Mouse (Mus musculus): ENCODE results near the gene Pnrc2.

Pnrc2 gene

DNA sequence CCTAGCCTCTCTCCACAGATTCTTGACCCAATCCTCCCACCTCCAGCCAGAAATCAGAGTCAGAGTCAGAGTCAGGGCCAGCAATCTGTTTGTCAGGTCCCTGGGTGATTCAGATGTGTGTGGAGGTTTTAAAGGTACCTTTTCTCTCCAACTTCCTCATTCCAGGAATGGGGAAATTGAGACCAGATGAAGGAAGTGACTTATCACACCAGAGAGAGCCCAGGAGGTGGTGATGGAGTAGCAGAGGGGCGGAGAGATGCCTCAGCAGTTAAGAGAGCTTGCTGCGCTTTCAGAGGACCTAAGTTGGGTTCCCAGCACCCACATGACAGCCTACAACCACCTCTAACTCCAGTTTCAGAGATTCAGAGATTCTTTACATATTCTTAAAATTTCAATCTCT, 17.9 kb upstream of the Pnrc2 start:
- DNase-seq, result no peak

DNA sequence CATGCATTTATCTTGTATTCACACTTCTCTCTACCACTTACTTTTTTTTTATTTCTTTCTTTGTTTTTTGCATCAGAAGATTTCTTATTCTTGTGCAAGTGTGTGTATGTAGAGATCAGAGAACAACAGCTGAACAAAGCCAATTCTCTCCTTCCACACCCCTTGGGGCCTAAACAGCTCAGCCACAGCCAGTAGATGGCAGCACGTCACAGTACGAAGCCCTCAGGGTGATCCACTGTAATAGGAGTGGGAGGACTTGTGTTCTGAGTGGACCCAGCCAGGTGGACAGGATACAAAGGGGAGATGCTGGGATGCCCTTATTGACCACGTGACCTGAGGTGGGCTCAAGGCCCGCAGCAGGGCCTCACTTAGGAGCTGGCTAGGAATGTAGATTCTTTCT, 16.2 kb upstream of the Pnrc2 start:
- DNase-seq, result peak; percentile 88

DNA sequence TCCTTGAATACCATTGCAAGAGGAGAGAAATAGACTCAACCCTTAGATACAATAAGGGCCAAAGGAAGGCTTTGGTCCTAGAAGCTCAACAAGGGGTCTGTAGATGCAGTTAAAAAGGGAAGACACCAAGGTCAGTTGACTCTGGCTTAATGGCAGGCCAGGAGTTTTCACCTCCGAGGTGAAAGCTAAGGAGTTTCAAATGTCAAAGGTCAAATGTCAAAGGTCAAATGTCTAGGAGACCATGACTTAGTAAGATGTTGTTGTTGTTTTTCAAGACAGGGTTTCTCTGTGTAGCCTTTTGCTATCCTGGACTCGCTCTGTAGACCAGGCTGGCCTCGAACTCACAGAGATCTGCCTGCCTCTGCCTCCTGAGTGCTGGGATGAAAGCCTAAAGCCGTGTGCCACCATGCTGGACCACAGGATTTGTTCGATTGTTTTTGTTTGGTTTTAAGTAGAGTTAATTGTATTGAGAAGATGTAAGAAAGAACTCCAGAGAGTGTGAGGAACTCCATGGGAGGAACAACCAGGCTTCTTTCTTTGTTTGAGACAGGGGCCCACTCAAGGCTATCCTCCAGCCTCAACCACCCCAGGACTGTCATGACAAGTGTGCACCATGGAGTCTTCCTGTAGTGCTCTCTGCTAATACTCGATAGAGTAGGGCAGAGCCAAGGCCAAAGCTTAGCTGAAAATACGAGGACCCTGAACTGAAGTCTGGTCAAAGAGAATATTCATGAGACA, 15.7 kb upstream of the Pnrc2 start:
- no peak for DNase-seq

DNA sequence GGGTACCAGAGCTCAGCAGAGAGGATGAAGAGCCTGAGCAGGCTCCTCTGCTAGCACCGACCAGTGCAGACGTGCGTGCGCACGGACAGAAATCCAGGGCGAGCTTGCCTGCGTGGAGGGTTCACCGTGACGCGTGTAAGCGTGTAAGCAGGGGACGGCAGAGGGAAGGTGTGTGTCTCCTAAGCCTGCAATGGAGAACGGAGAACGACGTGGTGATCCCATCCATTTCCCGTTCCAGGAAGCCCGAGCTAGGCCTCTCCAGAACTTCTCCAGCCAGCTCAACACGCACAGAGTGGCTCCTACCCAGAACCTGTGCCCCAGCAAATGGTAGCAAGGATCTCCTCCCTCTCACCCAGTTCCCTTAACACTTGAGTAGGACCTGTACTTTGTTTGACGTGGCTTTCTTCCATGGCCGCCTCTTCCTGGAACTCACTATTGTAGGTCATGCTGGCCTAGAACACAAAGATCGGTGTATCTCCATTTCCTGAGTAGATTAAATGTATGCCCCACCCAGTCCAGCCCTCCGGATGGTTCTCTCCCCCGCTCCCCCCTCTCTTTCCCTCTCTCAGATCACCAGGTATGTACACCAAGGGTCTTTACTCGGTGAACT, 14.9 kb upstream of the Pnrc2 start:
- DNase-seq, result no peak

DNA sequence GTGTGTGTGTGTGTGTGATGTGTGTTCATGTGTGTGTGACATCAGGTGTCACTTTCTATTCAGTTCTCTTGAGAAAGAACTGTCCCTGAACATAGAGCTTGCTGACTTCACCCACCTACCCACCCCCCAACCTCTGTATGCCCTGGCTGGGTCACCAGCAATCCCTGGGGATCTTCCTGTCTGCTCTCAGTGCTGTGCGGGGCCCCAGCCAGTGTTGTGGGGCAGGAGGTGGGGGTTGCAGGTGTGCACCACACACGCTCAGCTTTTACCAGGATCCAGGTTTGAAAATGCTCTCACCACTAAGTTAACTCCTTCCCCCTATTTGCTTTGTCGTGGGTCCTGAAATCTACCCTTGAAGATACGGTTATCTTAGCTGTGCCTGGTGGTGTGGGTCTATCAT, 12.5 kb upstream of the Pnrc2 start:
- peak; percentile 8 for DNase-seq

DNA sequence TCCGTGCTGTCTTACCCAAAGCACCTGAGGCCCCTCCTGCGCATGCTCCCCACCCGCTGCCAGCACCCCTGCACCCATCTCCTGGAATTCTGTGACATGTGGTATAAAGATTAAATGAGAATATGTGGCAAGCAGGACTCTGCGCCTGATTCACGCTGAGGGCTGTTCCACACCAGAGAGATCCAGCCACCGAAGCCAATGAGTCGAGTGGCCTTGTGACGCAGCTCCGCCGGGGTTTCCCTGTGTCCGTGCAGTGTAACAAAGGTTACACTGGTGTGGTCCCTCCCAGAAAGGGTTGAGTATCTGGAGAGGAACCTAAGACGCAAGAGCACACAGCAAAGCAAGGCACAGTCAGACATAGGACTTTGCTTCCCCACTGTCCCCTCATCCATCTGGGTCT, 12.0 kb upstream of the Pnrc2 start:
- DNase-seq, result no peak

DNA sequence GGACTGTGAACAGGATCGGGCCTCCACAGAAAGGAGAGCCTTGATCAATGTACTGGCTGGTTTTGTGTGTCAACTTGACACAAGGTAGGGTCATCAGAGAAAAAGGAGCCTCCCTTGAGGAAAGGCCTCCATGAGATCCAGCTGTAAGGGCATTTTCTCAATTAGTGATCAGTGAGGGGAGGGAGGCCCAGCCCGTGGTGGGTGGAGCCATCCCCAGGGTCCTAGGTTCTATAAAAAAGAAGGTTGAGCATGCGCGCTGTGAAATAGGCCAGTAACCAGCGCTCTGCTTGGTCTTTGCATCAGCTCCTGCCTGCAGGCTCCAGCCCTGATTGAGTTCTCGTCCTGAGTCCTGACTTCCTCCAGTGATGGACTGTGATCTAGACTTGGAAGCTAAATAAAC, 10.9 kb upstream of the Pnrc2 start:
- DNase-seq, result peak; percentile 3

DNA sequence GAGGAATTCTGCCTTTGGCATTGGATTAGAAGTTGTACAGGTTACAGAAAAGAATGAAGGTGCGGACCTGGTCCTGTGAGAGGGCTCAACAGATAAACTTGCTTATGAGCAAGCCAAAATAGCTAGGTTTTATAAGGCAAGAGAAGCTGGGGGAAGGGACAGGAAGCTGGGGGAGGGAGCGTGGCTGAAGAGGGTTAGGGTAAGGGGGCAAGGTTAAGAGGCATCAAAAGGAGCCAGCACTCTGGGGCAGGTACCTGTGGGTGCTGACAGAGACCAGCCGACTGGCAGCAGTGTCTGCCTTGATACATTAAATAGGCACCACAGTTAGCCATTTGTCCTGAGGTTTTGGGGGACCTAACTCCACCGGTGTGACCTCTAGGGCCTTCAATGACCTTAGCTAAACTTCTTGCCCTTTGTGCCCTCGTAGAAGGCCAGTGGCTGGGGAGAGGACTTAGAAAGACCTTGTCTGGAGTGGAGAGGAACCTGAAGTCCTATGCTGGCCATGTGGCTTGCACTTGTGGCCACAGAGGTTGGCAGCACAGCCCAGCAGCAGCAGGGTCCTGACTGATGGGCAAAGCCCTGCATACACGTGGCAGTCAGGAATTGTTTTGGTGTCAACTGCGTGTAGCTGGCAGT, 10.3 kb upstream of the Pnrc2 start:
- DNase-seq, result peak; percentile 68

DNA sequence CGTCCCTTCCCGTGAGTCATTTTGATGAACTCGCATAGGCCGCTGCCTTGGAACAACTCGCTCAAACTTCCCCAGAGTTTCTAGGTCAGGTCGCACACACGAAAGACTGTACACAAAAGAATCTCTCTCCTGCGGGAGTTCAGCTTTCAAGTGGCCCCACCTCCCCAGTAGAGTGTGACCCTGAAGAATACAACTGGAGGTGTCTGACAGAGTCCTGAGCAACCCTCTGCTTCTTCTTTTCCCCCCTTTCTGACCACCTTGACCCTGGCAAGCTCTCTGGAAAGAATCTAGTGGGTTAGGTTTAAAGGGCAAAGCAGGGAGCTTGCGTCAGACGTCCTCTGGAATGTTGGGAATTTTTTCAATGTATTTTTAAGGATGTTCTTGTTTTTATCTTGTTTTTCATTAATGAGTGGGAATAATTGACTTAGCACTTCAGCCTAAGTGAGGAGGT, 9.8 kb upstream of the Pnrc2 start:
- DNase-seq, result peak; percentile 39

DNA sequence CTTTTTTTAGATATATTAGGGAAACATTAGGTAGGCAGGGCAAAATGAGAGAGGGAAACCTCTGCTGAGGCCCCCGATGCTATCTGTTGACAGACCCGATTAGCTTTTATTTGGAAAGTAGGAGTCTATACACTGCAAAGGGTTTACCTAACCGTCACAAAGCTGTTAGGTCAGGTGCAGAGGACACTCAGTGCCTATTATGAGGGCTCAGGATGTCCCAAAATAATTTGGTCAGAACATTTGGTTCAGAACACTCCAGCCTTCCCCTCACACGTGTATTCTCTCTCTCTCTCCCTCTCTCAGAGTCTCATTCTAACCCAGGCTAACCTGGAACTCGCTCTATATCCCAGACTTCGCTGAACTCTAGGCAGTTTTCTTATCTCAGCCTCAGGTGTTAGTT, 8.4 kb upstream of the Pnrc2 start:
- peak; percentile 0 for DNase-seq

DNA sequence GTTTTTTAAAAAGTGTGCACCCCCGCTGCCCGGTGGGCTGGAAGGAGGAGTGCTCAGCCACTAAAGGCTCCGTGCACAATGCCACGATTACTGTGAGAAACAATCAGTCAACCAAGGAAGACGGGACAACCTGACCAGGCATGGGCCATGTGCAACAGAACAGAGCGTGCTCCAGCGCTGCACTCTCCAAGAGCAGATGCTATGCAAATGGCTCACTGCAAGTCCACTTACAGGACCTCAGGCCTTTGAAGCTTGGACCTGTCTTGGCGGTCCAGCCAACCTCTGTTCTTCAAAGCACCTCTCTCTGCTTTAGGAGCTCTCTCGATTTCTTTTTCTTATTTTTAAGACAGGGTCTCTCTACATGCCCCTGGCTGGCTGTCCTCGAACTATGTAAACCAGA, 6.9 kb upstream of the Pnrc2 start:
- peak; percentile 1 for DNase-seq

DNA sequence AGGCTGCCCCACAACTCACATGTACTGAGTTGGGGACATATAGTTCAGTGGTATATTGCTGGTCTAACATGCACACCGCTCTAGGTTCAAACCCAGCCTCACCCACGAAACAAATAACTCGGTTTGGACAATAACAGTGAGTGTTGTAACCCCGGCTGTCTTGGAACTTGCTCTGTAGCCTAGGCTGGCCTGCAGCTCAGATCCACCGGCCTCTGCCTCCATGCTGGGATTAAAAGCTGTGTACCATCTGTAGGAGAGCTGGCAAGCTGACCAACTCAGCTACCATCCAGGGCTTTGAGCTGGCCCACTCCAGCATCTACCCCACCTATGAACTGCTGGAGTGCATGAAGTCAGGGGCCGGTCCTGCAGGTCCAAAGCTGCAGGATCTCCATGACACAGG, 6.4 kb upstream of the Pnrc2 start:
- peak; percentile 2 for DNase-seq

DNA sequence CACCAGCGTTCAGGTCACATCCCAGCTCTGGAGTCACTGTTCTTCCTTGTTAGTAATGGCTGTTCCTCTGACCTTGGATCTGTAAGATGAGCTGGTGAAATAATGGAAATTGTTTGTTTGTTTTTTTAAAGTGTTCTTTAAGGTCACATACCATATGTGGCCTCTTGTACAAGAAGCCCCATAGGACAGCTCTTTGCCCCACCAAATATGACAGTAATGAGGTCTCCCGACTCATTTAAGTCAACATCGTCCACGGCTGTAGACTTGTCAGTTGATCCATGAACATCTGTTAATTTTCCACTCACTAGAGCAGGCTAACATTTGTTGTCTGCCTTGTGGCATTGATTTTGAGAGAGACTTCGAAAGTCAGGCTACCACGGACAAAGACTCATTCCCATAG, 5.4 kb upstream of the Pnrc2 start:
- DNase-seq, result no peak

DNA sequence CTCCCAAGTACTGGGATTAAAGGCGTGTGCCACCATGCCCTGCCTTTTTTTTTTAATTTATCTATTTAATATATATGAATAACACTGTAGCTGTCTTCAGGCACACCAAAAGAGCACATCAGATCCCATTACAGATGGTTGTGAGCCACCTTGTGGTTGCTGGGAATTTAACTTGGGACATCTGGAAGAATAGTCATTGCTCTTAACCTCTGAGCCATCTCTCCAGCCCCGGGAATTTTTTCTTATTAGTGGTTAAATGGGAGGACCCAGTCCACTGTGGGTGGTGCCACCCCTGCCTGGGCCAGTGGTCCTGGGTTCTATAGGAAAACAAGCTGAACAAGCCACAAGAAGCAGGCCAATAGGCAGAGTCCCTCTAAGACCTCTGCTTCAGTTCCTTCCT, 4.1 kb upstream of the Pnrc2 start:
- peak; percentile 4 for DNase-seq

DNA sequence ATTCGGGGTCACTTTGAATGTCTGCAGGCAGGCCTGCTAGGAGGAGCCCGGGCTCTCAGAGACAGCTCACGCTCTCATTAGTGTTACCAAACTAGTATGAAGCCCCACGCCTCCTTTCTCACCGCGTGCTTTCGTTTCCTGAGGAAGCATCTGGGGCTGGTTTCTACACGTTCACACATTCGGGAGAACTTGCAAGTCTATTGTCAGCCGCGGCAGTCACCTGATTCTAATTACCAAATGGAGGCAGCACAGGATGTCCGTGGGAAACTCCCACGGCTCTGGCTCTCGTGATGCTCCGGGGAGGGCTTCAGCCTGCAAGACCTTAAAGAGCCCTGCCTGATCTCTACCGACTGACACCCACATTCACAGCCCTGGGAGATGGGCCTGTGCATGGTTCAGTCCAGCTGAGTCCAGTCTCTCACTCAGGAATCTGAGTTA, 3.0 kb upstream of the Pnrc2 start:
- peak; percentile 83 for DNase-seq

DNA sequence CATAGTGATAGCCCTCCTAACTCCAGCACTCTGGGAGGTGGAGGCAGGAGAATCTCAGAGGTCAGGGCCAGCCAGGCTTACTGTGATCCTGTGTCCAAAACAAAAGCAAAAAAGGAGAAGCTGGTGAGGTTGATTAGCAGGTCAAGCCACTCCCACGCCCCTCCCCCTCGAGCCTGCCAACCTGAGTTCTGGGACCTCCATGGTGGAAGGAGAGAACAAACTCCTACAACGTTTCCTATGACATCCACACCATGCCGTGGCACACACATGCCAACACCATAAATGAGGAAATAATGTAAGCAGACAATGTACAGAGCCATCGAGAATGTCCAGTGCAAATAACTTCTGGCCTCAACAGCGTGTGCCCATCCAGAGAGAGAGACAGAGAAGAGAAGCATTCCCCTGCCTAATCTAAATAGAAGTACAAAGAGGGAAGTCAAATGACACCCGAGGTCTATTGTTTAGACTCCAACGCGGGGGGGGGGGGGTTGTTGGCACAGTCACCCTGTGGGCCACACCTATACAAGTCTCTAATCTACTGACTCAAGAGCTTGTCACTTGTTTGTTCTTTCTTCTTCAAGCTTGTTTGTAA, 2.4 kb upstream of the Pnrc2 start:
- peak; percentile 63 for DNase-seq

DNA sequence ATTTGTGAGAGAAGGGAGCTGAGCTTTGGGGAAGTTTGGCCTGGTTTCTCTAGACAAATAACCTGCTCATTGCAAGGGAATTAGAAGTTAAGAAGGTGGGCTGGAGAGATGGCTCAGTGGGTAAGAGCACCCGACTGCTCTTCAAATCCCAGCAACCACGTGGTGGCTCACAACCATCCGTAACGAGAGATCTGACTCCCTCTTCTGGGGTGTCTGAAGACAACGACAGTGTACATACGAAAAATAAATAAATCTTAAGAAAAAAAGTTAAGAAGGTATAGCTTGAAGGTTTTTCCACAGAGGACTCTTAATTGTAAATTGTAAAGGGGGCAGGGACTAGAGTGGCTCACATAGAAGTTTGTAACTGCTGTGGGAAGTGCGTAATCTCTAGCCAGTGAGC, 1.9 kb upstream of the Pnrc2 start:
- peak; percentile 60 for DNase-seq

DNA sequence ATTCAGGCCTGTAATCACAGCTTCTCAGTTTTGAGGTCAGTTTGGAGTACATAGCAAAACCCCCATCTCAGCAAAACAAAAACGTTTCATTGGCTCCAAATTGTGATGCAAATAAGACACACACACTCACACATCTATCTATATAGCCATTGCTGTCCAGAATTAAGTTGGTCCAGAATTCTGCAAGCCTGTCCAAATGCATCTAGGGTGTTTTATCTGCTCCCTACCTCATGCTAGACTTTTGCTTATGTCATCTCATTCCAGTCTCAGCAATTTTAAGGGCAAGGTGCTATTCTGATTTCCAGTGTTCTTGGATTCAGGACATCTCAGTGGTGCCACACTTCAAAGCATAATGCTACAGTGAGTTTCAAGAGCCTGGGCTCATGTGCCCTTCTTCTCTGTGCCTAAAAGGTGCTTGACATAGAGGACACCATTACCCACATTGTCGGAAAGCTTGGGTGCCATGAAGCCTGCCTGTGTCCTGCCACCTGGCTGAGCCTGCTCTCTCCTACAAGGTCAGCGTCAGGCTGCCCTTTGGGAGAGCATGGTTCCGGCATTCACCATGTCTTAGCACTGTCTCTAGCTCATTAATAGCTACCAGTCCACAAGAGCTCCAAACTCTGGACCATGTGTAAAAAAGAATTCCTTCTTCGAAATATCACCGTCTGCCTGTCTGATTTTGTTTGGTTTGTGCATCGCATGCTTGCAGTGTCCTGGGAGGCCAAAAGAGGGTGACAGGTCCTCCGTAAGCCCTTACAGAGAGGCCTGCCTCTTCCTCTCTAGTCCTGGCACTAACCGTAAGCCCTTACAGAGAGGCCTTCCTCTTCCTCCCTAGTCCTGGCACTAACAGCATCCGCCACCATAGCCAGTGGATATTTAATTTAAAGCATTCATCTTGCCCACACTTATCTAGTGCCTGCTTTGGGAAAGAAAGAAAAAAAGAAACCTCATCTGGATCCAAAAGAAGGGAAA, 1.2 kb upstream of the Pnrc2 start:
- no peak for DNase-seq

DNA sequence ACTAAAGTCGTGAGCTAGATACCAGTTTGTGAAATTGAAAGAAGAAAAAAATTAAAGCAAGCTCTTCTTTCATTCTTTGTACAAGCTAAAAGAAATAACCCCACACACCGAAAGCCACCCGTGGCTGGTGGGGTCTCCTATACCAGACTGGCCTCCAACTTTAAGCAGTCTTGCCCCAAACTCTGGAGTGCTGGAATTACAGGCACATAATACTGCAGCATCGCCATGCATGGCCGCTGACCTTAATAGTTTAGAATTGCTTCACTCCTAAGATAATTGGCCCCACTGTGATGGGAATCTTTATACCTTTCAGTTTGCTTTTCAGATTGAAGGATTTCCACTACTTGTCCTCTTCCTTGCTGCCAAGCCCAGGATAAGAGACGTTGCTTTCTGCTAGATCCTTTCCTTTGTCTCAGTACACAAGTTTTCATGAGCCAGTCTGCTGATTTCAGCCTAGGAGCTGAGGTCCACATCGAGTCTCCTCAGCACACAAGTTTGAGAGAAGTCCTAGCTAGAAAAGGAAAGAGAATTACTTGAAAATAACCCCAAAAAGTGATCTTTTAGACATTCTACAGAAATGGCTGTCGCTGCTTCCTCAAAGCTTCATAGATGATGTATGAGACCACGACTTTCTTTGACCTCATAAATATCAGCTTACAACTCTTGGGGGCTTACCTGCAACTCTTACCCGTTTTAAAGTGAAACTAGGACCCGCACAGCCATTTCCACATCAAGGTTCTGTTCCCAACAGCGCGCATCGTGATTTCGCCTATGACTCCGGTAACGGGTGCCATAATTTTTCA, 860 bp downstream of the Pnrc2 start:
- DNase-seq, result no peak

DNA sequence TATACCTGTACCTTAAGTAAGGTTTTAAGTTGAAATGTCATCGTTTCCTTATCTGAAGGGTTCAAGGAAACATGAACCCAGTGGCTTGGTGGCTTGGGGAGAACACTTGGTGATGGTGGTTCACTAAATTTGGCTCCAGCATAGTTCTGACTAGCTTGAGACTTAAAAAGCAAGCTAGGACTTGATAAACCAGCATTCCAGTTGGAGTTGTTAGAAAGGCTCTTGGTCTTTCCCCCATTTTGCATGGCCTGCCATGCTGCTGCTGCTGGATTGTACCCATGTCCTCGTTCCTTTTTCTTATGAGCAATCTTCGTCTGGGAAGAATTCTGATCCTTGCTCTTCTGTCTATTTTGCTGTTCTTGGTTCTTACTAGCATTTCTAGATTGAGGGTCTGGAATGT, 1.6 kb downstream of the Pnrc2 start:
- DNase-seq, result no peak

DNA sequence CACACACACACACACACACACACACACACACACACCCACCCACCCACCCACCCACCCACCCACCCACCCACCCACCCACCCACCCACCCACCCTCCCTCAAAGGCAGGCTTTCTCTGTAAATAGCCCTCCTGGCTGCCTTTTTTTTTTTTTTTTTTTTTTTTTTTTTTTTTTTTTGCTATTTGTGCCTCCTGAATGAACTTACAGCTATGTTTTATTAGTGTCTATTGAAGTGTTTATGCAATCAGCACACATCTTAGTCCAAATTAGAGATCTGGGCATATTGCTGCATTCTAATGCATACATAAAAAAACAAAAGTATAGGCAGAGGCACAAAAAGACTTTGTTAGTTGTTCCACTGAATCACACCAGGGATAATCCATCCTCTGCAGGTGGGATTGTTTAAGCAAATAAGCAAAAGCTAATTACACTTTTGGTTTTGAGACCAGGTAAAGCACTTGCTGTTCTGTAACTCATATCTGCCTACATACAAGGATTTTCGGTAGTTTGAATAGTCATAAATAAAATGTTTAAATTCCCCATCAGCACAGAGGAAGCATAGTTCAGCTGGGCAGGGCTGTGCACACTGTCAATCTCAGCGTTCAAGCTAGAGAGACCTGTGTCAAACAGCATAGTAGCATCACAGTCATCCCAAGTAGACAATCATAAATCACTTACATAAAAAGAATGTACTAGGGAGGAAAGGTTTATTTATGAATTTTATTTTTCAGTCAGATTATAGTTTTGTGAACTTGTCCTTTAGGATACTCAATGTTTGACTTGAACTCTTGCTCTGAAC, 3.2 kb downstream of the Pnrc2 start:
- DNase-seq, result no peak
